Mouse (Mus musculus): ENCODE data around the gene Pdia5. TPM values are rescaled to one million over a fixed set of nuclear protein-coding genes. Genes with fewer than 3 reads are reported as not detected.

Gene Pdia5
- 11.6 and 12.2 TPM in 2 replicates for polyA plus RNA-seq (2014; fragmentation: Nextera tagmentation; extraction: Ambion mirVana)

DNA sequence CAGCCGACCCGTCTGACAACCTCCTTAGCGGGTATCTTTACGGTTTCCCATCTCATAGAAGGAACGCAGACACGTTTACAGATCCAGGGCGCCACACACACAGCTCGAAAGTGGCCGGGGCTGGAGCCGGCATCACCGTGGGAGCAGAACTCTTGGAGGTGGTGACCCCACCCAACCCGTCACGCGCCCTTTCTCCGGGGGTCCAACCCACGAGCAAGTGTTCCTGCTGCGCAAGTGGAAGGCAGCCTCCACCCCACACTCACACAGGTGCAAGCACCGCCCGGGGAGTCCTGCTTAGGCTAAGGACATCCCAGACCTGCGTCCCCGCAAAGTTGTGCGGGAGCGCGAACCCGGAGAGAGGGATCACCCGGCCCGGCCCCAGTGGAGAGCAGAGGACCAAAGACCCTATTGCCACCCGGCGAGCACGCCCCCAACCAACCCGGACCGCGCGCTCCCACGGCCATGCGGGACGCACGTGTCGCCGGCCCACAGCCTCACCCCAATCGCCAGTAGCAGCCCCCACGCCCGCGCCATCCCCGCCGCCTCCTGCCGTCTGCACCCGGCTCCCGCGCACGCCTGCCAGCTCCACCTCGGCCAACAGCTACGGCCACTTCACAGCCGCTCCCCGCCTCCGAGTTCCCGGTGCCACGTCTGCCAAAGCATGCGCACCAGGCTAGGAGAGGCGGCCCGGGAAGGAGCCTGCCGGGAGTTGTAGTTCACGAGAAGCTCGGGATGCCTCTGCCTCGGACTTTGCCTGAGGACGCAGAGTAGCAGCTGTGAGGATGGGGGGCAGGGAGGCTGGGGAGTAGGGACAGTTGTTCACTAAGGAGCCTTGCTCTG is at the start of gene Pdia5:
Gene Pdia5 (minus strand): TSS at position 643 of the 840 bp plus-strand sequence.
- H3K27ac ChIP-seq (replicated peaks; ENCODE audit: low read depth, low read length) = no peak within 1 kb of the TSS
- peak within 1 kb of the TSS; percentile 70 for H3K9ac ChIP-seq (replicated peaks; ENCODE audit: low read length)
- H3K27me3 ChIP-seq (ENCODE audit: control insufficient read depth, insufficient read depth, low read length) = no peaks in the 10 kb centered on the region

DNA sequence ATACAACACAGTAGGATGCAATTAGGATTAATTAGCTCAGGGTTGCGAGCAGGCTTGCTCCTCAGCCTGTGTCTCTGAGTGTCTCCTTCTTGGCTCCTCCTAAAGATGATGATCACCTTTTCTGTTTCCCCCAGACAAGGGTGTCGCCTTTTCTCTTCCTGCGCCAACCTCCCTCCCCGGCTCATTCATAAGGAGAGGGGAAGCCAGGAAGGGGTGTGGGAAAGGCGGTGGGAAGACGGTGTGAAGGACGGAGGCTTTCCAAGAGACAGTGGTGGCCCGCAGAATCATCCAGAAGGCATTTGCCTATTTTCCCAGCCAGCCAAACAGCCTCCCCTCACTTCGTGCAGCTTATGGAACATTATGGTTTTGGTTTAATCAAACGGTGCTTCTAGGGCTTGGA is 48.4 kb upstream of the Pdia5 start:
- peaks cover 11% of the 10 kb centered on the region; the same call in 1 of the 2 replicates for H3K27me3 ChIP-seq (ENCODE audit: control insufficient read depth, insufficient read depth, low read length)

More for the DNA sequence above, at the start of gene Pdia5:
- peak within 1 kb of the TSS; percentile 75 for H3K4me3 ChIP-seq (ENCODE audit: low read depth, low read length)
- H3K36me3 ChIP-seq (replicated peaks; ENCODE audit: control insufficient read depth, insufficient read depth, low read depth, low read length) = no peaks in the 10 kb centered on the region
- ATAC-seq (replicated peaks; ENCODE audit: insufficient number of reproducible peaks, low FRiP score, low TSS enrichment, low read depth) = peak; percentile 87
- under 1% methylated on average over 63 of the region's 66 CpGs for WGBS
- peak; percentile 91 for DNase-seq (ENCODE audit: low spot score)
- no peaks in the 10 kb centered on the region; the same call in 1 of the 2 replicates for H3K4me1 ChIP-seq (ENCODE audit: control insufficient read depth, insufficient read depth, low read length)
- H3K4me2 ChIP-seq (ENCODE audit: low read depth, low read length) = peak within 1 kb of the TSS; percentile 88
- no peaks in the 10 kb centered on the region for H3K9me3 ChIP-seq (replicated peaks; ENCODE audit: control insufficient read depth, low read length)

DNA sequence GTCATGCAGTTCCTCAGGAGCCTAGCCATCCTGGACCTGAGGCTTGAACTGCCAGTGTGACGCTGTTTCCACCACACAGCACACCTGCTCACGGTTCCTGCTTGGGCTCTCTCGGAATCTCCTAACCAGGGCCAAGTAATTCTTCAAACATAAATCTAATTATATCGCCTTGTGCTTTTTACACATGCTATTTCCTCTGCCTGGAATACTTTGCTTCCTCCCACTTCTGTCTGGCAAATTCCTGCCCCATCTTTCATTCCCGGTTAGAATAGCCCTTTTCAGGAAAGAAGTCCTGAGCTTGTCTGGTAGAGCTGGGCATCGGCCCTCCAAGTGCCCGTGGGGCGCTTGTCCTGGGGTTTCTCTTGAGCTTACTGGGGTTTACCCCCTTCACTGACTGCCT is 47.0 kb upstream of the Pdia5 start:
- no peaks in the 10 kb centered on the region for H3K9me3 ChIP-seq (replicated peaks; ENCODE audit: control insufficient read depth, low read length)
- H3K4me3 ChIP-seq (ENCODE audit: low read depth, low read length) = no peak overlapping the region
- no peak overlapping the region for H3K27ac ChIP-seq (replicated peaks; ENCODE audit: low read depth, low read length)
- no peak for ATAC-seq (replicated peaks; ENCODE audit: insufficient number of reproducible peaks, low FRiP score, low TSS enrichment, low read depth)
- H3K4me2 ChIP-seq (ENCODE audit: low read depth, low read length) = no peak overlapping the region
- peaks cover 11% of the 10 kb centered on the region; the same call in 1 of the 2 replicates for H3K27me3 ChIP-seq (ENCODE audit: control insufficient read depth, insufficient read depth, low read length)
- no peak overlapping the region for H3K9ac ChIP-seq (replicated peaks; ENCODE audit: low read length)
- no peak for DNase-seq (ENCODE audit: low spot score)
- 80% methylated on average over 8 of the region's 8 CpGs for WGBS
- no peaks in the 10 kb centered on the region for H3K4me1 ChIP-seq (ENCODE audit: control insufficient read depth, insufficient read depth, low read length)
- H3K36me3 ChIP-seq (replicated peaks; ENCODE audit: control insufficient read depth, insufficient read depth, low read depth, low read length) = no peaks in the 10 kb centered on the region

More for the DNA sequence above, 48.4 kb upstream of the Pdia5 start:
- Histone ChIP-seq H3K4me2 (ENCODE audit: low read depth, low read length) (no peak overlapping the region), H3K9ac (replicated peaks; ENCODE audit: low read length) (no peak overlapping the region), H3K27ac (replicated peaks; ENCODE audit: low read depth, low read length) (no peak overlapping the region), H3K9me3 (replicated peaks; ENCODE audit: control insufficient read depth, low read length) (no peaks in the 10 kb centered on the region), H3K4me1 (ENCODE audit: control insufficient read depth, insufficient read depth, low read length) (no peaks in the 10 kb centered on the region), H3K36me3 (replicated peaks; ENCODE audit: control insufficient read depth, insufficient read depth, low read depth, low read length) (no peaks in the 10 kb centered on the region), H3K4me3 (ENCODE audit: low read depth, low read length) (no peak overlapping the region)
- 47% methylated on average over 10 of the region's 10 CpGs for WGBS
- ATAC-seq (replicated peaks; ENCODE audit: insufficient number of reproducible peaks, low FRiP score, low TSS enrichment, low read depth) = no peak
- DNase-seq (ENCODE audit: low spot score) = no peak

DNA sequence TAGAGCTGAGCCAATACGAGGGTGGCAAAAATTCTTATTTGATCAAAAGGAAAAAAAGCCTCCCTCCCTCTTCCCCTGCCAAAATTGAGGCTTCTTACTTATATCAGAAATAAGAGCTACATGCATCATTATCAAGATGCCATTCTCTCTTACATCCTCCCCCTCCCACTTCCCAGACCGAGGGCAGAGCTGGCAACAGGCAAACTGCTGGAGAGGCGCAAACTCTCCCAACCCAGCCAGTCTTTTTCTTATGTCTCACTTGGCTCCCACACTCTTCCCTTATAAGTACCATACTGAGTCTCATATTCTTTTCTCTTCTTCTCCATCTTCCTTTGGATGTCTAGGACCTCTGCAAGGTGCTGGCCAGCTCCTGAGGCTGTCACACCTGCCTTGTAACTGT is 44.0 kb upstream of the Pdia5 start:
- no peaks in the 10 kb centered on the region for H3K36me3 ChIP-seq (replicated peaks; ENCODE audit: control insufficient read depth, insufficient read depth, low read depth, low read length)
- whole genome bisulfite sequencing = 80% methylated on average over 3 of the region's 3 CpGs
- H3K4me2 ChIP-seq (ENCODE audit: low read depth, low read length) = no peak overlapping the region
- H3K4me3 ChIP-seq (ENCODE audit: low read depth, low read length) = no peak overlapping the region
- H3K9me3 ChIP-seq (replicated peaks; ENCODE audit: control insufficient read depth, low read length) = no peaks in the 10 kb centered on the region
- H3K4me1 ChIP-seq (ENCODE audit: control insufficient read depth, insufficient read depth, low read length) = no peaks in the 10 kb centered on the region
- ATAC-seq (replicated peaks; ENCODE audit: insufficient number of reproducible peaks, low FRiP score, low TSS enrichment, low read depth) (no peak), DNase-seq (ENCODE audit: low spot score) (no peak)
- H3K27me3 ChIP-seq (ENCODE audit: control insufficient read depth, insufficient read depth, low read length) = peaks cover 4% of the 10 kb centered on the region; the same call in 1 of the 2 replicates
- no peak overlapping the region for H3K9ac ChIP-seq (replicated peaks; ENCODE audit: low read length)
- no peak overlapping the region for H3K27ac ChIP-seq (replicated peaks; ENCODE audit: low read depth, low read length)

GRCm38 (mm10) chr16:35524200-35524599 is 33.5 kb upstream of the Pdia5 start:
- no peak overlapping the region for H3K4me2 ChIP-seq (ENCODE audit: low read depth, low read length)
- H3K4me1 ChIP-seq (ENCODE audit: control insufficient read depth, insufficient read depth, low read length) = no peaks in the 10 kb centered on the region
- no peaks in the 10 kb centered on the region for H3K27me3 ChIP-seq (ENCODE audit: control insufficient read depth, insufficient read depth, low read length)
- DNase-seq (ENCODE audit: low spot score) = no peak
- no peaks in the 10 kb centered on the region for H3K36me3 ChIP-seq (replicated peaks; ENCODE audit: control insufficient read depth, insufficient read depth, low read depth, low read length)
- ATAC-seq (replicated peaks; ENCODE audit: insufficient number of reproducible peaks, low FRiP score, low TSS enrichment, low read depth) = no peak
- H3K27ac ChIP-seq (replicated peaks; ENCODE audit: low read depth, low read length) = no peak overlapping the region
- H3K9ac ChIP-seq (replicated peaks; ENCODE audit: low read length) = no peak overlapping the region
- 75% methylated on average over 4 of the region's 4 CpGs for whole genome bisulfite sequencing
- no peak overlapping the region for H3K4me3 ChIP-seq (ENCODE audit: low read depth, low read length)
- no peaks in the 10 kb centered on the region for H3K9me3 ChIP-seq (replicated peaks; ENCODE audit: control insufficient read depth, low read length)

DNA sequence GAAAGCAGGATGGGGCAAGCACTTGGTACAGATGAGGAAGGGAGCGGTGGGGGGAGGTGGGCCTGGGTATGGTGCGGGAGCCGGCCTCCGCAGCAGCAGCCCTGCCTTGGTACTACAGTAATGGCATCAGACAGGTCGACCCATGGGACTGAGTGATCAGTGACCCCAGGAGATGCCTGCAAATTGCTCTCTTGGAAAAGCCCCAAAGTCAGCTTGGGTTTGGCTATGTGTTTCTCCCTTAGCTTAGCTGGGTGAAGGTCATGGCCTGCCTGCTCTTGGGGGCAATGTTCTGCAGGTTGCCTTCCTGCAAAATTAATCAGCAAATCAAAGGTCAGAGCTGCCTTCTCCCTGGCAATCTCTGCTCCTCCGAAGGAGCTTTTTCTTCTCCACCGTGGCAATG is 28.6 kb upstream of the Pdia5 start:
- Histone ChIP-seq H3K27ac (replicated peaks; ENCODE audit: low read depth, low read length) (no peak overlapping the region), H3K4me3 (ENCODE audit: low read depth, low read length) (no peak overlapping the region), H3K27me3 (ENCODE audit: control insufficient read depth, insufficient read depth, low read length) (no peaks in the 10 kb centered on the region), H3K36me3 (replicated peaks; ENCODE audit: control insufficient read depth, insufficient read depth, low read depth, low read length) (no peaks in the 10 kb centered on the region), H3K4me1 (ENCODE audit: control insufficient read depth, insufficient read depth, low read length) (no peaks in the 10 kb centered on the region), H3K9me3 (replicated peaks; ENCODE audit: control insufficient read depth, low read length) (no peaks in the 10 kb centered on the region), H3K4me2 (ENCODE audit: low read depth, low read length) (no peak overlapping the region), H3K9ac (replicated peaks; ENCODE audit: low read length) (no peak overlapping the region)
- ATAC-seq (replicated peaks; ENCODE audit: insufficient number of reproducible peaks, low FRiP score, low TSS enrichment, low read depth) (no peak), DNase-seq (ENCODE audit: low spot score) (no peak)
- WGBS = 36% methylated on average over 7 of the region's 7 CpGs

GRCm38 (mm10) chr16:35517976-35518951 is 27.6 kb upstream of the Pdia5 start:
- Histone ChIP-seq H3K4me1 (ENCODE audit: control insufficient read depth, insufficient read depth, low read length) (no peaks in the 10 kb centered on the region), H3K36me3 (replicated peaks; ENCODE audit: control insufficient read depth, insufficient read depth, low read depth, low read length) (no peaks in the 10 kb centered on the region), H3K9ac (replicated peaks; ENCODE audit: low read length) (no peak overlapping the region), H3K27ac (replicated peaks; ENCODE audit: low read depth, low read length) (no peak overlapping the region), H3K4me3 (ENCODE audit: low read depth, low read length) (no peak overlapping the region), H3K9me3 (replicated peaks; ENCODE audit: control insufficient read depth, low read length) (no peaks in the 10 kb centered on the region), H3K27me3 (ENCODE audit: control insufficient read depth, insufficient read depth, low read length) (no peaks in the 10 kb centered on the region), H3K4me2 (ENCODE audit: low read depth, low read length) (no peak overlapping the region)
- ATAC-seq (replicated peaks; ENCODE audit: insufficient number of reproducible peaks, low FRiP score, low TSS enrichment, low read depth) (no peak), DNase-seq (ENCODE audit: low spot score) (no peak)
- WGBS = 67% methylated on average over 23 of the region's 23 CpGs
